Mouse (Mus musculus) myocyte (in vitro differentiated cells): ENCODE measurements around the gene Trmo. TPM values are rescaled to one million over a fixed set of nuclear protein-coding genes. Genes with fewer than 3 reads are reported as not detected.

Experiments used
- H3K27me3 ChIP-seq: one replicate; pipeline ENCODE4 v1.6.1; 2011; ENCODE audit not compliant: control insufficient read depth, insufficient read depth, insufficient read length
- H3K36me3 ChIP-seq: one replicate; pipeline ENCODE4 v1.6.1; 2011; ENCODE audit not compliant: control insufficient read depth, insufficient read depth
- H3K4me2 ChIP-seq: one replicate; pipeline ENCODE4 v1.6.1; 2011; ENCODE audit warnings: low read depth, control low read depth
- H3K4me3 ChIP-seq: one replicate; pipeline ENCODE4 v1.5.1; 2011; ENCODE audit warnings: mild to moderate bottlenecking, control low read depth, moderate library complexity
- H3K79me2 ChIP-seq: one replicate; pipeline ENCODE4 v1.6.1; 2011; ENCODE audit not compliant: control insufficient read depth, insufficient read depth
- H3ac ChIP-seq: one replicate; pipeline ENCODE4 v1.6.1; 2011; ENCODE audit not compliant: control insufficient read depth, insufficient read length
- CEBPB ChIP-seq: IDR thresholded peaks from 2 replicates; pipeline ENCODE4 v1.6.1; 2011; ENCODE audit warnings: mild to moderate bottlenecking, moderate library complexity; ENCODE audit not compliant: poor library complexity, insufficient read depth, severe bottlenecking
- E2F4 ChIP-seq: IDR thresholded peaks from one replicate; pipeline ENCODE4 v1.6.1; 2011; ENCODE audit warnings: mild to moderate bottlenecking, control low read depth, moderate library complexity; ENCODE audit not compliant: insufficient read depth
- MAX ChIP-seq: IDR thresholded peaks from one replicate; pipeline ENCODE4 v1.6.1; 2011; ENCODE audit warnings: low read depth, mild to moderate bottlenecking, control low read depth
- MYOD1 ChIP-seq, 3 experiments: IDR thresholded peaks; one replicate each; pipeline ENCODE4 v1.6.1; 2011; ENCODE audit warnings: control low read depth in 2 of 3, low read depth in 2 of 3, mild to moderate bottlenecking in 2 of 3, moderate library complexity in 1 of 3; ENCODE audit not compliant: insufficient read length in 2 of 3, control insufficient read depth in 1 of 3
- MYOG ChIP-seq, 3 experiments: IDR thresholded peaks; one replicate each; pipeline ENCODE4 v1.6.1; 2011; ENCODE audit warnings: control low read depth in 2 of 3, low read depth in 2 of 3, mild to moderate bottlenecking in 2 of 3; ENCODE audit not compliant: insufficient read length in 2 of 3, control insufficient read depth in 1 of 3, insufficient read depth in 1 of 3
- POLR2A ChIP-seq: IDR thresholded peaks from one replicate; pipeline ENCODE4 v1.6.1; 2011; ENCODE audit warnings: low read depth, mild to moderate bottlenecking, control low read depth, moderate library complexity; ENCODE audit not compliant: insufficient read length
- POLR2AphosphoS2 ChIP-seq: IDR thresholded peaks from one replicate; pipeline ENCODE4 v1.6.1; 2011; ENCODE audit warnings: low read depth, control low read depth; ENCODE audit not compliant: insufficient read length
- REST ChIP-seq: IDR thresholded peaks from one replicate; pipeline ENCODE4 v1.6.1; 2011; ENCODE audit warnings: mild to moderate bottlenecking, control low read depth, moderate library complexity; ENCODE audit not compliant: insufficient read depth, insufficient read length
- SRF ChIP-seq: IDR thresholded peaks from one replicate; pipeline ENCODE4 v1.6.1; 2011; ENCODE audit warnings: low read depth; ENCODE audit not compliant: control insufficient read depth, insufficient read length
- TCF12 ChIP-seq: IDR thresholded peaks from one replicate; pipeline ENCODE4 v1.6.1; 2011; ENCODE audit warnings: mild to moderate bottlenecking, control low read depth; ENCODE audit not compliant: poor library complexity, insufficient read depth, severe bottlenecking
- TCF3 ChIP-seq: IDR thresholded peaks from one replicate; pipeline ENCODE4 v1.6.1; 2011; ENCODE audit warnings: low read depth, control low read depth; ENCODE audit not compliant: insufficient read length
- USF1 ChIP-seq: IDR thresholded peaks from one replicate; pipeline ENCODE4 v1.6.1; 2011; ENCODE audit warnings: low read depth, mild to moderate bottlenecking, control low read depth, moderate library complexity
- polyA plus RNA-seq: library from polyadenylated mRNA; unstranded; fragments of >200 nt; fragmentation: generic; extraction: Trizol; gene quantifications from one replicate; pipeline ENCODE4 v1.2.1, GENCODE M21; 2012; ENCODE audit warnings: missing spikeins

Trmo gene
- polyA plus RNA-seq, 1 experiment, result 3.1 TPM

DNA sequence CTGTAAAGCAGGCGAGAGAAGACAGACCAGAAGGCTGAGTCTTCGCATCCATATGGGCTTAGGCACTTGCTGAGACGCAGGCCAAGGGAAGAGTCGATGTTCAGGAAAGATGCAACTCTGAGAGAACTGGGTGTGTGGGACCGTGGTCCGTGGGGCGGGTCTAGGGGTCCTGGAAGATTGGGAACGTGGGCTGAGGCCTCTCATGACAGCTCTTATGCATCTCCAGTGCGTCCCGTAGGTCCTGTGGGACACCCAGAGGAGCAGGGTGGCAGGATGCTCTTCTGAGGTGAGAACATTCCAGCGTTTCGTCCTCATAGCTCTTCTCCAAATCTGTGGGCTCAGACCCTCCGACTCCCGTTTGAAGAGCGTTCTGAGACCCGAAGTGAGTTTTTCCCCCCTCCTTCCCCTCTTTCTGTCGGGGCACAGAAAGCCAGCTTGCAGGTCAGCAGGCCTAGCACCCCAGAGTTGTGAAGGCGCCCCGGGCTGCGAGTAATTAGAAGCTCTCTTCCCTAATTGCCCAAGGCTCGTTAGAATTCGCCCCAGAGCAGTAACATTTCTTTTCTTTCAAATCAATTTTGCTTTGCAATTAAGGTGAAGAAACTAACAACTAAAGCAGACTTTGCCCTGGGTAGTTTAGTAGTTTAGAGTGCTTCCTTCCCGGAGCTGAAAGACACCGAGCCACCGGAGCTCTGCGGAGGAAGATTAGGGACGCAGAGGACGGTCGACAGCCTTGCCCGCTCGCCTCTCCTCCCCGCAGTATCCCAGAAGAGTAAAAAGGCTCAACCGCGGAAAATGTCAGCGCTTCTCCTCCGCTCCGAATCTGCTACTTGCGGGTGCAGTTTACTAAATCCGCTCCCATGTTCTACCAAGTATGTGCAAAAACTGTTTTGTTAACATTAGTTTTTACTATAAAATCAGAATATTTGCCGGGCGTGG is 41.4 kb downstream of the Trmo start:
- no peaks in the 10 kb centered on the region for H3K79me2 ChIP-seq
- H3K4me2 ChIP-seq, result no peak overlapping the region
- H3K36me3 ChIP-seq, result no peaks in the 10 kb centered on the region
- H3K27me3 ChIP-seq, result peaks cover 11% of the 10 kb centered on the region
- no peak overlapping the region for H3K4me3 ChIP-seq
- H3ac ChIP-seq, result no peak overlapping the region
- TF ChIP-seq POLR2AphosphoS2 (no peak), TCF12 (no peak), CEBPB (no peak), MAX (no peak), REST (no peak), MYOD1 (IDR thresholded peaks at IDR 0.05; ENCODE audit: control insufficient read depth in 1 of 3, insufficient read length in 2 of 3, low read depth in 2 of 3) (no peak), POLR2A (no peak), E2F4 (no peak), USF1 (no peak), SRF (no peak), MYOG (IDR thresholded peaks at IDR 0.05; ENCODE audit: control insufficient read depth in 1 of 3, insufficient read depth in 1 of 3, insufficient read length in 2 of 3, low read depth in 2 of 3) (no peak), TCF3 (no peak)

DNA sequence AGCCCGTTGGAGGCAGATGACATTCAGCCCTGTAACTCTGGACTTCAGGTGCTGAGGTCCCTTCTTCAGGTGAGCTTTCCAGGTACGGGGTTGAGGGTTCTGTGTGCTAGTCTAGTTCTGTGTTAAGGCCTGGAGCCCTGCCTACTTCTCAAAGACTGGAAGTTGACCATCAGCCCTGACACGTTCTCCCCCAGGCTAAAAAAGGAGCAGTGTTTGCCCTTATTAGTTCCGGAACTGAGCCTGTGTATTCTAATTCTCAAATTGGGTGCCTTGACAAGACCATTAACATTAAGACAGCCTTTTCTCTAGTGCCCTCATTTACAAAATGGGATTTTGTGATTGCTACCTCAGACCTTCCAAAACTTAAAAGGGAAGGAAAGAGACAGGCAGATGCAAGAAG is 42.1 kb downstream of the Trmo start:
- TF ChIP-seq TCF3 (no peak), MYOG (IDR thresholded peaks at IDR 0.05; ENCODE audit: control insufficient read depth in 1 of 3, insufficient read depth in 1 of 3, insufficient read length in 2 of 3, low read depth in 2 of 3) (no peak)
- Histone ChIP-seq H3K79me2 (no peaks in the 10 kb centered on the region), H3K27me3 (peaks cover 18% of the 10 kb centered on the region), H3K36me3 (no peaks in the 10 kb centered on the region), H3ac (no peak overlapping the region), H3K4me2 (no peak overlapping the region), H3K4me3 (no peak overlapping the region)

DNA sequence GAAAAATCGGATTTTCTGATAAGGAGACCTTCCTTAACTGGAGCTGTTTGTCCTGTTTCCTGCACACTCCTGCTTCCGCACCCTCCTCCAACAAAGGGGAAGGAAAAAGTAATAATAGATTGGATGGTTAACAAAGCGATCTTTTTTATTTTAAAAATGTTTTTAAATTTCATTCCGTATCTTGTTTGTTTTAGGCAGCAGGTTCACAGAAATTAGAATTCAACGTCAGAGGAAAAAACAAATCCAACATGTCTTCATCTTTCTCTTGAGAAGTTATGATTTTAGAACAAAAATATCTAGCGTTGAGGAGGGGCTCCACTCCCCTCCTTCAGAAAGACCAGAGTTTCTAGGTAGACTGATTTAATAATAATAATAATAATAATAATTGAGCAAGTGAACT is 43.0 kb downstream of the Trmo start:
- H3K79me2 ChIP-seq, result no peaks in the 10 kb centered on the region
- no peak for TF ChIP-seq USF1
- TF ChIP-seq POLR2AphosphoS2, result no peak
- TF ChIP-seq TCF3, result no peak
- no peak for TF ChIP-seq REST
- TF ChIP-seq E2F4, result no peak
- TF ChIP-seq SRF, result no peak
- TF ChIP-seq MYOG (IDR thresholded peaks at IDR 0.05; ENCODE audit: control insufficient read depth in 1 of 3, insufficient read depth in 1 of 3, insufficient read length in 2 of 3, low read depth in 2 of 3), result no peak
- no peak for TF ChIP-seq CEBPB
- TF ChIP-seq TCF12, result no peak
- no peak for TF ChIP-seq POLR2A
- TF ChIP-seq MAX, result no peak
- TF ChIP-seq MYOD1 (IDR thresholded peaks at IDR 0.05; ENCODE audit: control insufficient read depth in 1 of 3, insufficient read length in 2 of 3, low read depth in 2 of 3), result no peak
- peaks cover 20% of the 10 kb centered on the region for H3K27me3 ChIP-seq
- H3K36me3 ChIP-seq, result no peaks in the 10 kb centered on the region
- no peak overlapping the region for H3K4me3 ChIP-seq
- no peak overlapping the region for H3ac ChIP-seq
- no peak overlapping the region for H3K4me2 ChIP-seq

DNA sequence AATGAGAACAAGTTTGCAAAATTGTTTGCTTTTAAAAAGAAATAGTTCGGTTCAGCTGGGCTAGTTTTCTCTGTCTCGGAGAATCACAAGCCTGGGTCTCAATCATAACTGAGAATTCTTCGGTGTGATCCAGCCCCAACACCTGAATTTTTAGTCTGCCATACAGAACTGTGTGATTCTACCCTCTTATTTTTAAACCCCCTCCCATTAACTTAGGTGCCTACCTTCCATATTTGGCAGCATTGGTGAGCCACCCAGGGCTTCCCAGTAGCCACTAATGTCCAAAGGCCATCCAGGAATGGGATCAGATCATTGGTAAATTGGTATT is 43.5 kb downstream of the Trmo start:
- Histone ChIP-seq H3K4me2 (no peak overlapping the region), H3K79me2 (no peaks in the 10 kb centered on the region), H3K27me3 (peaks cover 20% of the 10 kb centered on the region), H3K4me3 (no peak overlapping the region), H3ac (no peak overlapping the region), H3K36me3 (no peaks in the 10 kb centered on the region)
- TF ChIP-seq USF1 (no peak), POLR2A (no peak), MYOD1 (IDR thresholded peaks at IDR 0.05; ENCODE audit: control insufficient read depth in 1 of 3, insufficient read length in 2 of 3, low read depth in 2 of 3) (no peak), TCF12 (no peak), SRF (no peak), REST (no peak), E2F4 (no peak), POLR2AphosphoS2 (no peak), CEBPB (no peak), MAX (no peak), TCF3 (no peak), MYOG (IDR thresholded peaks at IDR 0.05; ENCODE audit: control insufficient read depth in 1 of 3, insufficient read depth in 1 of 3, insufficient read length in 2 of 3, low read depth in 2 of 3) (no peak)
